Mouse (Mus musculus) lung, embryonic 16.5 days (tissue): ENCODE measurements at regions not wholly inside any gene's neighbourhood (a gene's known extent, or its start where the extent isn't known, plus 50 kb on each side); places are given as distances from the start of the nearest gene placed in this dataset.

Experiments
- ATAC-seq: fragments of 200-750 bp; cut with Nextera tagmentation; 2 replicates; pipeline ENCODE4 v1.8.0; 2017; ENCODE audit warnings: low read depth, mild to moderate bottlenecking, moderate library complexity
- H3K27ac ChIP-seq: fragments of 300-500 bp; sonication (generic); 2 replicates; pipeline ENCODE4 v1.5.1; 2014; ENCODE audit warnings: mild to moderate bottlenecking, control low read depth, low read length
- H3K27me3 ChIP-seq: fragments of 300-500 bp; sonication (generic); 2 replicates; pipeline ENCODE4 v1.6.1; 2014; ENCODE audit warnings: low read depth, low read length, mixed read lengths; ENCODE audit not compliant: control insufficient read depth, insufficient read depth
- H3K36me3 ChIP-seq: fragments of 300-500 bp; sonication (generic); 2 replicates; pipeline ENCODE4 v1.6.1; 2014; ENCODE audit warnings: low read length; ENCODE audit not compliant: control insufficient read depth, insufficient read depth
- H3K4me1 ChIP-seq: fragments of 300-500 bp; sonication (generic); replicated peaks from 2 replicates; pipeline ENCODE4 v1.6.1; 2014; ENCODE audit warnings: low read length, mixed read lengths; ENCODE audit not compliant: control insufficient read depth, insufficient read depth
- H3K4me2 ChIP-seq: fragments of 300-500 bp; sonication (generic); 2 replicates; pipeline ENCODE4 v1.6.1; 2014; ENCODE audit warnings: low read depth, low read length, control low read depth
- H3K4me3 ChIP-seq: fragments of 300-500 bp; sonication (generic); 2 replicates; pipeline ENCODE4 v1.5.1; 2014; ENCODE audit warnings: mild to moderate bottlenecking, low read length, control low read depth
- H3K9ac ChIP-seq: fragments of 300-500 bp; sonication (generic); 2 replicates; pipeline ENCODE4 v1.6.1; 2014; ENCODE audit warnings: low read length, control low read depth
- H3K9me3 ChIP-seq: fragments of 300-500 bp; sonication (generic); 2 replicates; pipeline ENCODE4 v1.6.1; 2016; ENCODE audit warnings: low read length; ENCODE audit not compliant: control insufficient read depth
- WGBS: fragments of 180-500 bp; shearing (Covaris S2); extraction: QIAGEN DNeasy Blood & Tissue Kit; methylation state at CpG from one replicate; pipeline ENCODE4 v1.1.7; 2014; 5-methylcytosine and 5-hydroxymethylcytosine counted together

DNA sequence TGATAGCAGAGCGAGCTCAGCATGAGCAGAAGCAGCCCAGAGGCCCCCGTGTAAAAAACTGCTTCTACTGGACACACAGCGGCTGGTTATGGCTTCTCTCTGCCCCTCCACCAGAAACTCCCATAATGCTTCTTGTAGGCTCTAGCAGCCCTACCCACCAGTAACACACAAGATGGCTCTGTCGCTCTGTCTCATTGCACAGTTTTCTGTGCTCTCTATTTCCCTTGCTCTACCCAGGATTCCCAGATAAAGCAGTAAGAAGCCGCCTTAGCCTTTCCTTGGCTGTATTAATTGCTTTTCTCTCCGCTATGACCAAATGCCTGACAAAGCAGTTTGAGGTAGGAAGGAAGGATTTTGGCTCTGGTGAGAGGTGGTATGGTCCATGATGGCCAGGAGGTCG lies 228.1 kb downstream of the Eipr1 start:
- H3K36me3 ChIP-seq = no peaks in the 10 kb centered on the region
- 70% methylated on average over 7 of the region's 7 CpGs for WGBS
- no peak for ATAC-seq
- H3K4me2 ChIP-seq = no peak overlapping the region
- no peaks in the 10 kb centered on the region for H3K9me3 ChIP-seq
- H3K4me1 ChIP-seq = no peaks in the 10 kb centered on the region
- H3K9ac ChIP-seq = no peak overlapping the region
- no peak overlapping the region for H3K4me3 ChIP-seq
- H3K27ac ChIP-seq = no peak overlapping the region
- no peaks in the 10 kb centered on the region for H3K27me3 ChIP-seq

DNA sequence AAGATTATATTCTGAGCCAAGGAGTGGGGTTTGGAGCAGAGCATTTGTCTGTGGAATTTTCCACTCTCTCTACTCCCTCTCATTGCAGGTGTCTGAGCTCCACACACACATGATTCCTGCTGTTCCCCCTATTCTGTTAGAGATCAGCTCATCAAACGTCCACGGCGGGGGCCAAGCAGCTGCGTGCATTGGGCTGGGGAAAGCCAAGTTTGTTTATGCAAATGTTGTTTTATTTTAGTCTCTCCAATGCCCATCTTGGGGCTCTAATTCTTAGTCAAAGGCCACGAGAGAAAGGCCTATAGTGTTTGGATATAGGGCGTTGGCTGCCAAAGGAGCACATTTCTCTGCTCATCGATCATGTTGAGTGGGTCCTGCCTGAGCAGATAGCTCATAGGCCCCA lies 234.6 kb downstream of the Eipr1 start:
- 45% methylated on average over 7 of the region's 7 CpGs for WGBS
- Histone ChIP-seq H3K27ac (no peak overlapping the region), H3K4me1 (no peaks in the 10 kb centered on the region), H3K36me3 (no peaks in the 10 kb centered on the region), H3K9ac (no peak overlapping the region), H3K9me3 (no peaks in the 10 kb centered on the region), H3K4me2 (no peak overlapping the region), H3K27me3 (no peaks in the 10 kb centered on the region), H3K4me3 (no peak overlapping the region)
- ATAC-seq = no peak

DNA sequence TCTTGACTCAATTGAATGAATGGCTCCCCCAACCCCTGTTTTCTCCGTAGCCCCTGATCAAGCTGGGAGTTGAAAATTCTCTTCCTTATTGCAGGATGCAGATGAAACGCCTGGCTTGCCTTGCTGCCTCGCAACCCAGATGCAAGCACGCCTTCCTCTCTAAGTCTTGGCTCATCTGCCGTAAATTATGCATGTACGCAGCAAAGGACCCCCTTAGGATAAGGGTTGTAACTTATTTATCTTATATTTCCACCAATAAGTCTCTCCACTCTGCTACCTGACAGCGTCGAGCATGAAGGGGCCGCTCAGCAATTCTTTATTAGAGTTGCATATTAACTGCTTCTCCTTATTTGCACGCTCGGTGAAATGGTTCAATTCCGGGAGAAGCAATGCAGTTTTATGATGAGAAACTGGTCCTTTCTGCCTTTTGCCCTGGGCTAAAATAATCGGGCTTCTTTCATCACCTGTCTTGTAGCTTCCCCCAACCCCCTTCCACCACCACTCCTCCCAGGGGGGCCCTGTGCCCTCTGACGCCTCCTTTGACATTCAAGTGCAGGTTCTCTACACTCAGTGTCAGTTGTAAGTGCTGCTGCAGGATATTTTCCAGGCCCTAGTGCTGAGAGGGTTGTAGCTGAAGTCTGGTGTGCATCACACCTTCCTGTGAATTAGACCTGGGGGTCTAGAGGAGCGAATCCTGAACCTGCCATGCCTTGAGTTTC lies 246.0 kb downstream of the Eipr1 start:
- H3K27me3 ChIP-seq = no peaks in the 10 kb centered on the region
- no peak overlapping the region for H3K4me3 ChIP-seq
- H3K4me2 ChIP-seq = no peak overlapping the region
- no peak overlapping the region for H3K27ac ChIP-seq
- no peaks in the 10 kb centered on the region; the same call in 1 of the 2 replicates for H3K4me1 ChIP-seq
- no peak overlapping the region for H3K9ac ChIP-seq
- WGBS = 52% methylated on average over 15 of the region's 15 CpGs
- no peak for ATAC-seq
- H3K36me3 ChIP-seq = no peaks in the 10 kb centered on the region
- no peaks in the 10 kb centered on the region for H3K9me3 ChIP-seq

DNA sequence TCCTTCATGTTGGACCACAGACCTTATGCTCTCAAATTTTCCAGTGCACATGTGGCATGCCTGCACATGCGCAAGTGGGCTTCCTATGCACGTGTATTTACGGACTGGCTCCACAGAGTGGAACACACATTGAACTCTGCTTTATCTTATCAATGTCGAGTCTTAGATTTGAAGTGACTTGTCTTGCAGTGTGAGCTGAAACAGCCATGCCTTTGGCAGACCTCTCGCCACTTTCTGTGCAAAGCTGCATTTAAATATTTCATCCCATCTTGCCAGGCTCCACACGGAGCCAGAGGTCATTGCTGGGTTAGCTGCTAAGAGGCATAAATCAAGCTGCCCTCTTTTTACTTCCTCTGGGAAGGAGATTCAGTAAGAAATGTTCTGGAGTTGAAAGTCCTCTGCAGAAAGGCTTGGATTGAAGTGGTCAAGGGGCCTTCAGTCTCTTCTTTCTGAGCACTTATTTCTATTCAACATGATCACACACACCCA lies 248.4 kb downstream of the Eipr1 start:
- ATAC-seq = no peak
- Histone ChIP-seq H3K4me2 (no peak overlapping the region), H3K4me1 (no peaks in the 10 kb centered on the region; the same call in 1 of the 2 replicates)

DNA sequence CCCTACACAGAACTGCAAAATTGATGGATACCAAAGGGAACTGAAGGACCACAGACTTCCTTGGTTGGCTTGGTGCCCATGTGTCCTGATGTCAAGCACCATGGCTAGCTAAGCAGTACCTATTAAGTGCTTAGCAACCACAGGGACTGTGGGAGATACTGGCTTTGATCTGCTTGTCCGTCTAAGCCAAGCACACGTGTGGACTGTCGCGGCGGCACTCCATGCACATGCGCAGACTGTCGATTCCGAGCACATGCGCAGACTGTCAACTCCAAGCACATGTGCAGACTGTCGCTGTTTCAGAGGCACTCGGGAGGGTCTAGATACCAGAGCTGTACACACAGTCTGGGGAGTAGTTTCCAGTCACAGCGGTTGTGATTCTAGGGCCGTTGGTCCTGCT lies 252.9 kb downstream of the Eipr1 start:
- ATAC-seq = no peak
- no peaks in the 10 kb centered on the region for H3K9me3 ChIP-seq
- no peak overlapping the region for H3K4me2 ChIP-seq
- no peak overlapping the region for H3K4me3 ChIP-seq
- H3K4me1 ChIP-seq = no peaks in the 10 kb centered on the region; the same call in 1 of the 2 replicates
- H3K27ac ChIP-seq = no peak overlapping the region
- no peaks in the 10 kb centered on the region for H3K36me3 ChIP-seq
- no peaks in the 10 kb centered on the region for H3K27me3 ChIP-seq
- WGBS = 82% methylated on average over 13 of the region's 13 CpGs
- no peak overlapping the region for H3K9ac ChIP-seq

More for the DNA sequence above, 248.4 kb downstream of the Eipr1 start:
- Histone ChIP-seq H3K36me3 (no peaks in the 10 kb centered on the region), H3K4me3 (no peak overlapping the region), H3K9ac (no peak overlapping the region), H3K27ac (no peak overlapping the region), H3K9me3 (no peaks in the 10 kb centered on the region), H3K27me3 (no peaks in the 10 kb centered on the region)
- WGBS = 26% methylated on average over 6 of the region's 6 CpGs

DNA sequence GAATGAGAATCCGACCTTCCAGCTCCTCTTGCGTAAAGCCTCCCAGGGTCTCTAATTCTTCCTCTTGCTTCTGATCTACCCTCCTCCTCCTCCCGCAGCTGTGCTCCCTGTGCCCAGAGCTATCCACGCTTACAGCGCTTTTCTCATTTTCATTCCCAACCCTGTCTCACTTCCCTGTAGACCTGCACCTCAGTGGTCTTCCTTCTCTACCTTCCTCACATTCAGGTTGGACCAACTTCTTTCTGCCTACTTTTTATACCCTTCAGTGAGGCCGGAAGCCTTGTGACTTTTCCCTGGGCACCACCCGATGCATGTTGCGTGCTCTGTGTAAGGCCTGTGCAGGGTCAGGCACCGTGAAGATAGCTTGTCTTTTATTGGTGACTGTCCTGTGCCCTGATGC lies 263.0 kb downstream of the Eipr1 start:
- Histone ChIP-seq H3K27me3 (no peaks in the 10 kb centered on the region), H3K4me3 (no peak overlapping the region), H3K36me3 (no peaks in the 10 kb centered on the region), H3K27ac (no peak overlapping the region), H3K4me1 (no peaks in the 10 kb centered on the region), H3K9ac (no peak overlapping the region), H3K4me2 (no peak overlapping the region), H3K9me3 (no peaks in the 10 kb centered on the region)
- ATAC-seq = no peak
- WGBS = 87% methylated on average over 9 of the region's 9 CpGs

DNA sequence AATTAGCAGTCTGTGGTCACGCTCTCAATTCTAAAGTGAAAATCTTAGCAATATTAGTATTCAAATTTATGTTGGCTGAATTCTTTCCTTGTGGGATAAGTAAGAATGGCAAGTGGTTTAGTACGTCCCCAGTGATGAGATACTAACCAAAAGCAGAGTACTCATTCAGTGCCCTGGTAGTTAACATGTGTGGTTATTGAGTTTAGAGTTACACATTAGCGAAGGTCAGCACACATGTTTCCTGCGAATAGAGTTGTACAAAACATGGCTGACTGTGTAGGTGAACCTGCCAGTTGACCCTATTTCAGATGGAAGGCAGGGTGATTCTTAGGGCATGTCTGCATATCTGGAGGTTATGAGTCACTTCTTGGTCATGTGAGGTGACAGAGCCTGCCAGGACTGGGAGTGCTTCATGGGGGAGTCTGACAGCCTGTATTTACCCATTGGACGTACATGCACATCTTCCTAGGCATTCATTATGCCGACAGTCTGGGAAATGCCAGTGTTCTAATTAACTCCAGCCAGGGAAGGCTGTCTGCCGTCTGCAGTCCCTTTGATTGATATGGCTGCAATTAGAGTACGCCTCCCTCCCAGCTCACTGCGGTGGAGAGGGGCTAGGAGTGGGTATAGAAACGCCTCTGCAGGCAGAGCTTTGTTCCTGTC lies 263.7 kb downstream of the Eipr1 start:
- no peaks in the 10 kb centered on the region for H3K9me3 ChIP-seq
- no peaks in the 10 kb centered on the region for H3K4me1 ChIP-seq
- no peak for ATAC-seq
- 39% methylated on average over 10 of the region's 10 CpGs for WGBS
- no peaks in the 10 kb centered on the region for H3K36me3 ChIP-seq
- H3K9ac ChIP-seq = no peak overlapping the region
- H3K27ac ChIP-seq = no peak overlapping the region
- no peak overlapping the region for H3K4me2 ChIP-seq
- no peak overlapping the region for H3K4me3 ChIP-seq
- H3K27me3 ChIP-seq = no peaks in the 10 kb centered on the region

DNA sequence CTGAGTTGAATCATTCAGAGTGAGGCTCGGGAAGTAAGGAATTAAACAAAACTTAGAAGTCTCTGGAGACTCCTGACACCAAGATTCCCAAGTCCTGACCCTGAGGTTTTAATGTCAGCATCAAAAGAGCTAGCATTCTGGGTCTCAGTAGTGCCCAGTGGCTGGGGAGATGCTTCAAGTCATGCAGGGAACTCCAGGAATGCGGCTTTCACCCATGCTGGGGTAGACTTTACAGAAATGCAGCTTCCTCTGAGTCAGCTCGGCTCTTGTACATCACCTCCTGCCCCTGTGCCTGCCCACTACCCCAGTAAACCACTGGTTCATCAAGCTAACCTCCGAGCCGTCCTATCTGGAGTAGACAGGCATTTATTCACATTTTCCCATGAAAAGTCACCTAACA lies 269.5 kb downstream of the Eipr1 start:
- ATAC-seq = no peak
- WGBS = 49% methylated on average over 5 of the region's 5 CpGs
- H3K4me1 ChIP-seq = no peaks in the 10 kb centered on the region
- H3K4me2 ChIP-seq = no peak overlapping the region
- no peak overlapping the region for H3K9ac ChIP-seq
- no peaks in the 10 kb centered on the region for H3K9me3 ChIP-seq
- no peaks in the 10 kb centered on the region for H3K36me3 ChIP-seq
- H3K27ac ChIP-seq = no peak overlapping the region
- H3K4me3 ChIP-seq = no peak overlapping the region
- no peaks in the 10 kb centered on the region for H3K27me3 ChIP-seq

DNA sequence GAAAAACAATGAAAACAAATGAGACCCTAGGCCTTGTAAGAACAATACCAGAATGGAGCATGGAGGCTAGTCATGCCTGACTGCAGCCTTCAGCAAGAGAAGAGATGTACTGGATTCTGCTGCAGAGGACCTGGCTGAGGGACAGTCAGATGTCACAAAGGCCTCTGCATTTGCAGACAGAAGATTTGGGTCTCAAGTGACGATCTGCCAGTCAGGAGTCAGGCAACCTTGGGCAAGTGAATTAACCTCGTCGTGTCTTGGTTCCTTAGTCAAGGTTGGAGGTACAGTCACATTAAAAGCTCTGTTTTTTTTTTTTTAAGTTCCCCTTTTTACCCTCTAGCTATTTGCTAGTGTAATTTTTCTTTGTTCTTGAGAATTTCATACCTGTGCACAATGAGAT lies 276.6 kb downstream of the Eipr1 start:
- 72% methylated on average over 3 of the region's 3 CpGs for WGBS

More for the DNA sequence above, 276.6 kb downstream of the Eipr1 start:
- no peak for ATAC-seq
- Histone ChIP-seq H3K27ac (no peak overlapping the region), H3K9me3 (no peaks in the 10 kb centered on the region), H3K36me3 (no peaks in the 10 kb centered on the region), H3K9ac (no peak overlapping the region), H3K27me3 (no peaks in the 10 kb centered on the region), H3K4me1 (no peaks in the 10 kb centered on the region), H3K4me2 (no peak overlapping the region), H3K4me3 (no peak overlapping the region)
